Mouse (Mus musculus) heart, postnatal 0 days (tissue): Measurements from ENCODE around the gene Scrt2. TPM values are rescaled to one million over a fixed set of nuclear protein-coding genes. Genes with fewer than 3 reads are reported as not detected.

Experiments
- ATAC-seq: fragments of 200-750 bp; cut with Nextera tagmentation; 2 replicates; pipeline ENCODE4 v1.8.0; 2017; ENCODE audit warnings: low read depth, moderate number of reproducible peaks, moderate library complexity; ENCODE audit not compliant: insufficient read depth
- DNase-seq: peaks from one replicate; pipeline ENCODE4 v3.0.0-alpha.2; 2016; ENCODE audit warnings: low spot score
- H3K27ac ChIP-seq: fragments of 300-500 bp; sonication (generic); 2 replicates; pipeline ENCODE4 v1.5.1; 2014; ENCODE audit warnings: low read depth, mild to moderate bottlenecking
- H3K27me3 ChIP-seq: fragments of 300-500 bp; sonication (generic); 2 replicates; pipeline ENCODE4 v1.6.1; 2014; ENCODE audit warnings: low read length, mixed read lengths; ENCODE audit not compliant: control insufficient read depth, insufficient read depth
- H3K36me3 ChIP-seq: fragments of 300-500 bp; sonication (generic); replicated peaks from 2 replicates; pipeline ENCODE4 v1.6.1; 2014; ENCODE audit warnings: low read length, mixed read lengths; ENCODE audit not compliant: control insufficient read depth, insufficient read depth
- H3K4me1 ChIP-seq: fragments of 300-500 bp; sonication (generic); 2 replicates; pipeline ENCODE4 v1.6.1; 2014; ENCODE audit warnings: antibody characterized with exemption; ENCODE audit not compliant: control insufficient read depth, insufficient read depth
- H3K4me2 ChIP-seq: fragments of 300-500 bp; sonication (generic); 2 replicates; pipeline ENCODE4 v1.6.1; 2014; ENCODE audit warnings: low read depth, mild to moderate bottlenecking, low read length, moderate library complexity
- H3K4me3 ChIP-seq: fragments of 300-500 bp; sonication (generic); 2 replicates; pipeline ENCODE4 v1.5.1; 2014; ENCODE audit warnings: low read depth, low read length
- H3K9ac ChIP-seq: fragments of 300-500 bp; sonication (generic); replicated peaks from 2 replicates; pipeline ENCODE4 v1.6.1; 2014; ENCODE audit warnings: low read depth, low read length, mixed read lengths
- H3K9me3 ChIP-seq: fragments of 300-500 bp; sonication (generic); replicated peaks from 2 replicates; pipeline ENCODE4 v1.6.1; 2016; ENCODE audit warnings: low read length; ENCODE audit not compliant: control insufficient read depth
- CTCF ChIP-seq: IDR thresholded peaks from 2 replicates; pipeline ENCODE4 v1.5.1; 2016; ENCODE audit warnings: antibody characterized with exemption, control low read depth, low read depth
- EP300 ChIP-seq: IDR thresholded peaks from 2 replicates; pipeline ENCODE4 v1.6.1; 2016; ENCODE audit warnings: antibody characterized with exemption, low read depth
- WGBS: fragments of 180-500 bp; shearing (Covaris S2); extraction: QIAGEN DNeasy Blood & Tissue Kit; methylation state at CpG from one replicate; pipeline ENCODE4 v1.1.7; 2014; 5-methylcytosine and 5-hydroxymethylcytosine counted together
- polyA plus RNA-seq: library from polyadenylated mRNA; unstranded; fragments of >200 nt; fragmentation: Nextera tagmentation; extraction: Ambion mirVana; gene quantifications from 2 replicates; pipeline ENCODE4 v1.2.1, GENCODE M21; 2015
- total RNA-seq: library from RNA; depleted of rRNA; stranded (reverse); fragments of >200 nt; gene quantifications from 2 replicates; pipeline ENCODE4 v1.2.3, GENCODE M21; 2014; ENCODE audit warnings: low replicate concordance

Gene Scrt2
- total and polyA plus RNA-seq, 2 experiments from 2014 or later, result not detected

GRCm38 (mm10) chr2:152112970-152113369, 31.6 kb downstream of the Scrt2 start:
- Histone ChIP-seq H3K9ac (no peak overlapping the region), H3K4me1 (no peaks in the 10 kb centered on the region), H3K9me3 (no peaks in the 10 kb centered on the region), H3K27ac (no peak overlapping the region), H3K27me3 (peaks cover 14% of the 10 kb centered on the region), H3K36me3 (no peaks in the 10 kb centered on the region), H3K4me3 (no peak overlapping the region), H3K4me2 (no peak overlapping the region)
- no peak for ATAC-seq
- TF ChIP-seq EP300 (no peak), CTCF (no peak)
- WGBS, result 64% methylated on average over 10 of the region's 10 CpGs
- no peak for DNase-seq

DNA sequence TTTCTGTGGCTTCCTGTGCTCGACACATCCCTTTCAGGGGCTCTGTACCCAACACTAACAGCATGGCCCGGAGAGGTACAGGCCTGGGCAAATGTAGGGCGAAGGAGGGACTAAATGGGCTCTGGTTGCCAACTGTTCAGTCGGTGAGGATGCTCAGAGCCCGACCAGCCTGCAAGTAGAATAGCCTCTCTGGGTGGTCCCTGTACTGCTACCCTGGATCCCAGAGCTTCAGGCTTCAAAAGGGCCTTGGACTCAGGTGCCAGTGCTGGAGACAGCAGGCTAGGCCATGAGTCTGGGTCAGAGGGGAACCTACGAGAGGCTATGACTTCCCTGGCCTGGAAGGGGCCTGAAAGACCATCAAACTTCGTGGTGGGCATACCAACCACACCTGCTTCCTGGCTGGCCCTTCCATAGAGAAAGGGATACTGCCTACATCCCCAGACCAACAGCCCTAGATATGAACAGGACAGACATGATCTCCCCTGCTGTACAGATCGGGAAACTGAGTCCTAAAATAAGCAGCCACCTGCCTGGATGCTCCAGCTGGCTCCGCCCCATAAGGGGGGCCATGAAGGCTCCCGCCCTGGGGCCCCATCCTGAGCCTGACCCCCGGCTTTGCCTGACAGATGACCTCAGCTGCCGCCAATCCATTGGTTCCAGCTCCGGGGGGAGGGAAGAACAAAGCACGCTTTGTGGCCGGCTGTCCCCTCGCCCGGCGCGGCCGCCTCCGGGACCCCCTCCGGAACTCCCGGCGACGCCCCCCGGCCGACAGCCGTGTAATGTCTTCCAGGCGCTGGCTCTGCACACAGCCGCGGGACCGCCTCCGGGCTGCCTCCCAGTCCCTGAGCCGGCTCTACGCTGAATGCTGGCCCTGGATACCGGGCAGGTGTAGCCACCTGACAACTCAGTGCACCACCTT, 33.0 kb downstream of the Scrt2 start:
- Histone ChIP-seq H3K9me3 (no peaks in the 10 kb centered on the region), H3K9ac (no peak overlapping the region), H3K36me3 (no peaks in the 10 kb centered on the region), H3K4me1 (no peaks in the 10 kb centered on the region), H3K4me3 (peak overlapping the region; percentile 12; the same call in 1 of the 2 replicates), H3K27ac (no peak overlapping the region), H3K4me2 (peak overlapping the region; percentile 34), H3K27me3 (peaks cover 14% of the 10 kb centered on the region)
- DNase-seq (no peak), ATAC-seq (peak; percentile 17; the same call in 1 of the 2 replicates)
- TF ChIP-seq EP300 (no peak), CTCF (no peak)
- WGBS, result 20% methylated on average over 36 of the region's 36 CpGs

- no peaks in the 10 kb centered on the region for H3K36me3 ChIP-seq
- no peak overlapping the region for H3K4me2 ChIP-seq
- H3K27me3 ChIP-seq, result peaks cover 21% of the 10 kb centered on the region
- H3K9me3 ChIP-seq, result no peaks in the 10 kb centered on the region
- H3K27ac ChIP-seq, result no peak overlapping the region
- ATAC-seq, result no peak
- H3K4me3 ChIP-seq, result no peak overlapping the region
- no peak overlapping the region for H3K9ac ChIP-seq
- H3K4me1 ChIP-seq, result no peaks in the 10 kb centered on the region
- no peak for DNase-seq
- 66% methylated on average over 7 of the region's 7 CpGs for WGBS
- TF ChIP-seq EP300 (no peak), CTCF (no peak)
Observed at GRCm38 (mm10) chr2:152117694-152118093, 36.4 kb downstream of the Scrt2 start.

GRCm38 (mm10) chr2:152119228-152119865, 38.0 kb downstream of the Scrt2 start:
- Histone ChIP-seq H3K9me3 (no peaks in the 10 kb centered on the region), H3K9ac (no peak overlapping the region), H3K27me3 (peaks cover 16% of the 10 kb centered on the region), H3K4me3 (no peak overlapping the region), H3K27ac (no peak overlapping the region), H3K4me1 (no peaks in the 10 kb centered on the region), H3K36me3 (no peaks in the 10 kb centered on the region), H3K4me2 (no peak overlapping the region)
- TF ChIP-seq EP300 (no peak), CTCF (no peak)
- ATAC-seq, result no peak
- DNase-seq, result no peak
- 39% methylated on average over 6 of the region's 6 CpGs for WGBS

GRCm38 (mm10) chr2:152122896-152123295, 41.6 kb downstream of the Scrt2 start:
- H3K4me1 ChIP-seq, result no peaks in the 10 kb centered on the region

More at GRCm38 (mm10) chr2:152122896-152123295, 41.6 kb downstream of the Scrt2 start:
- 49% methylated on average over 9 of the region's 9 CpGs for WGBS
- TF ChIP-seq EP300, result no peak
- no peak for TF ChIP-seq CTCF
- ATAC-seq (no peak), DNase-seq (no peak)
- no peak overlapping the region for H3K4me2 ChIP-seq
- 0 out of 2 replicates have a peak, but pooled peaks cover 7% of the 10 kb centered on the region for H3K27me3 ChIP-seq
- no peaks in the 10 kb centered on the region for H3K9me3 ChIP-seq
- no peak overlapping the region for H3K4me3 ChIP-seq
- H3K9ac ChIP-seq, result no peak overlapping the region
- H3K27ac ChIP-seq, result no peak overlapping the region
- no peaks in the 10 kb centered on the region for H3K36me3 ChIP-seq
